Mouse (Mus musculus): Measurements from ENCODE around the gene Cog4. TPM values are rescaled to one million over a fixed set of nuclear protein-coding genes. Genes with fewer than 3 reads are reported as not detected.
A peak's percentile ranks its signal among the peaks of the same experiment; 100 is the strongest.

Gene Cog4
- polyA plus RNA-seq, 2 experiments = 44.5 to 65.5 TPM

- no peaks in the 10 kb centered on the region for H3K4me1 ChIP-seq (ENCODE audit: control insufficient read depth, insufficient read depth, low read length)
- H3K27ac ChIP-seq (replicated peaks; ENCODE audit: low read depth, low read length) = no peak overlapping the region
- H3K9me3 ChIP-seq (ENCODE audit: control insufficient read depth, low read length) = no peaks in the 10 kb centered on the region
- no peak overlapping the region for H3K9ac ChIP-seq (ENCODE audit: low read depth, low read length, severe bottlenecking)
- H3K36me3 ChIP-seq (ENCODE audit: control insufficient read depth, insufficient read depth, low read length) = no peaks in the 10 kb centered on the region
- no peak for TF ChIP-seq POLR2A (IDR thresholded peaks at IDR 0.05; ENCODE audit: borderline replicate concordance, extremely low read depth, insufficient read depth, insufficient read length)
- 82% methylated on average over 15 of the region's 15 CpGs for WGBS
- DNase-seq (ENCODE audit: low spot score) = no peak
- H3K27me3 ChIP-seq (ENCODE audit: control insufficient read depth, insufficient read depth, low read length) = no peaks in the 10 kb centered on the region
- no peak for ATAC-seq (ENCODE audit: low FRiP score, low read depth)
- no peak overlapping the region for H3K4me3 ChIP-seq (replicated peaks; ENCODE audit: low read length)
- no peak overlapping the region for H3K4me2 ChIP-seq (replicated peaks; ENCODE audit: low read depth, low read length, severe bottlenecking)
These were observed 65.5 kb downstream of the Cog4 start for GRCm38 (mm10) chr8:110911576-110912570.

DNA sequence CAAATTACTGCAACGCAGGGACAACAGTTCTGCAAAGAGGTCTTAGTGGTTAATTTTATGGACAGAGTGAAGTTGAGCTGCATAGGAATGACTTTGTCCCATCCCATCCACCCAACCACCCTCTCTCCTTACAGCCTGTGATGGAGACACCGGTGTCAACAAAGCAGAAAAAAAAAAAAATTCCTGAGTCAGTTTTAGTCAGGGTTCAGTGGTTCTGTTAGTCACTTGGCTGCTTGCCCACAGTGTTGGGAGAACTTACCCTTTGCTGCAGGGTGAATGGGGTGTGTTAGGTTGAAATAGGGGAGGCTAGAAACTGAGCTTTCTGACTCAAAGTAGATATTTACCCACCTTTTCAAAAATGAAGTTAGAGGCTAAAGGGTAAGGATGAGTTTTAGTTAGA is 71.0 kb downstream of the Cog4 start:
- no peak overlapping the region for H3K27ac ChIP-seq (replicated peaks; ENCODE audit: low read depth, low read length)
- TF ChIP-seq POLR2A (IDR thresholded peaks at IDR 0.05; ENCODE audit: borderline replicate concordance, extremely low read depth, insufficient read depth, insufficient read length) = no peak
- H3K4me3 ChIP-seq (replicated peaks; ENCODE audit: low read length) = no peak overlapping the region
- no peak overlapping the region for H3K4me2 ChIP-seq (replicated peaks; ENCODE audit: low read depth, low read length, severe bottlenecking)
- H3K27me3 ChIP-seq (ENCODE audit: control insufficient read depth, insufficient read depth, low read length) = no peaks in the 10 kb centered on the region
- H3K36me3 ChIP-seq (ENCODE audit: control insufficient read depth, insufficient read depth, low read length) = no peaks in the 10 kb centered on the region
- WGBS = 74% methylated on average over 2 of the region's 2 CpGs
- DNase-seq (ENCODE audit: low spot score) (peak; percentile 35), ATAC-seq (ENCODE audit: low FRiP score, low read depth) (no peak)
- peaks cover 17% of the 10 kb centered on the region for H3K4me1 ChIP-seq (ENCODE audit: control insufficient read depth, insufficient read depth, low read length)
- H3K9ac ChIP-seq (ENCODE audit: low read depth, low read length, severe bottlenecking) = no peak overlapping the region
- H3K9me3 ChIP-seq (ENCODE audit: control insufficient read depth, low read length) = no peaks in the 10 kb centered on the region

GRCm38 (mm10) chr8:110918027-110918426 is 71.6 kb downstream of the Cog4 start:
- ATAC-seq (ENCODE audit: low FRiP score, low read depth) (no peak), DNase-seq (ENCODE audit: low spot score) (no peak)
- WGBS = 79% methylated on average over 11 of the region's 11 CpGs
- H3K27me3 ChIP-seq (ENCODE audit: control insufficient read depth, insufficient read depth, low read length) = no peaks in the 10 kb centered on the region
- H3K27ac ChIP-seq (replicated peaks; ENCODE audit: low read depth, low read length) = no peak overlapping the region
- H3K9ac ChIP-seq (ENCODE audit: low read depth, low read length, severe bottlenecking) = no peak overlapping the region
- no peak overlapping the region for H3K4me2 ChIP-seq (replicated peaks; ENCODE audit: low read depth, low read length, severe bottlenecking)
- H3K4me1 ChIP-seq (ENCODE audit: control insufficient read depth, insufficient read depth, low read length) = peaks cover 17% of the 10 kb centered on the region
- no peaks in the 10 kb centered on the region for H3K9me3 ChIP-seq (ENCODE audit: control insufficient read depth, low read length)
- TF ChIP-seq POLR2A (IDR thresholded peaks at IDR 0.05; ENCODE audit: borderline replicate concordance, extremely low read depth, insufficient read depth, insufficient read length) = no peak
- H3K36me3 ChIP-seq (ENCODE audit: control insufficient read depth, insufficient read depth, low read length) = no peaks in the 10 kb centered on the region
- H3K4me3 ChIP-seq (replicated peaks; ENCODE audit: low read length) = no peak overlapping the region

GRCm38 (mm10) chr8:110918460-110918859 is 72.1 kb downstream of the Cog4 start:
- Histone ChIP-seq H3K4me3 (replicated peaks; ENCODE audit: low read length) (no peak overlapping the region), H3K4me2 (replicated peaks; ENCODE audit: low read depth, low read length, severe bottlenecking) (no peak overlapping the region), H3K36me3 (ENCODE audit: control insufficient read depth, insufficient read depth, low read length) (no peaks in the 10 kb centered on the region), H3K27ac (replicated peaks; ENCODE audit: low read depth, low read length) (no peak overlapping the region), H3K4me1 (ENCODE audit: control insufficient read depth, insufficient read depth, low read length) (peaks cover 17% of the 10 kb centered on the region), H3K9me3 (ENCODE audit: control insufficient read depth, low read length) (no peaks in the 10 kb centered on the region), H3K9ac (ENCODE audit: low read depth, low read length, severe bottlenecking) (no peak overlapping the region), H3K27me3 (ENCODE audit: control insufficient read depth, insufficient read depth, low read length) (no peaks in the 10 kb centered on the region)
- WGBS = 48% methylated on average over 8 of the region's 8 CpGs
- ATAC-seq (ENCODE audit: low FRiP score, low read depth) = no peak
- no peak for TF ChIP-seq POLR2A (IDR thresholded peaks at IDR 0.05; ENCODE audit: borderline replicate concordance, extremely low read depth, insufficient read depth, insufficient read length)
- DNase-seq (ENCODE audit: low spot score) = no peak

- H3K9me3 ChIP-seq (ENCODE audit: control insufficient read depth, low read length) = no peaks in the 10 kb centered on the region
- DNase-seq (ENCODE audit: low spot score) (peak; percentile 97), ATAC-seq (ENCODE audit: low FRiP score, low read depth) (peak; percentile 98)
- H3K36me3 ChIP-seq (ENCODE audit: control insufficient read depth, insufficient read depth, low read length) = peaks cover 4% of the 10 kb centered on the region; the same call in 1 of the 2 replicates
- H3K4me2 ChIP-seq (replicated peaks; ENCODE audit: low read depth, low read length, severe bottlenecking) = peak within 1 kb of the TSS; percentile 90
- WGBS = 2% methylated on average over 17 of the region's 36 CpGs
- H3K4me1 ChIP-seq (ENCODE audit: control insufficient read depth, insufficient read depth, low read length) = peaks cover 17% of the 10 kb centered on the region
- H3K27ac ChIP-seq (replicated peaks; ENCODE audit: low read depth, low read length) = peak within 1 kb of the TSS; percentile 80
- H3K4me3 ChIP-seq (replicated peaks; ENCODE audit: low read length) = peak within 1 kb of the TSS; percentile 86
- 0 out of 2 replicates have a peak, but pooled peaks have one; percentile 30 for TF ChIP-seq POLR2A (IDR thresholded peaks at IDR 0.05; ENCODE audit: borderline replicate concordance, extremely low read depth, insufficient read depth, insufficient read length)
- H3K27me3 ChIP-seq (ENCODE audit: control insufficient read depth, insufficient read depth, low read length) = no peaks in the 10 kb centered on the region
- peak within 1 kb of the TSS; percentile 88 for H3K9ac ChIP-seq (ENCODE audit: low read depth, low read length, severe bottlenecking)
These were observed 73.1 kb downstream of the Cog4 start, which contains the start of gene St3gal2 for GRCm38 (mm10) chr8:110919341-110920031. TSS of gene St3gal2 (plus strand) at chr8:110919922.

Data from limb, embryonic 14.5 days (tissue).